Mouse (Mus musculus) kidney, adult 2 months (tissue): ENCODE data around the gene Plekhh1. TPM values are rescaled to one million over a fixed set of nuclear protein-coding genes. Genes with fewer than 3 reads are reported as not detected.
A peak's percentile ranks its signal among the peaks of the same experiment; 100 is the strongest.

Experiments
- DNase-seq: peaks from one replicate; pipeline ENCODE4 v3.0.0; 2021
- H3K27ac ChIP-seq: fragments of 200-500 bp; 2 replicates; pipeline ENCODE4 v1.5.1; 2012; ENCODE audit warnings: low read depth, low read length, control low read depth, inconsistent platforms; ENCODE audit not compliant: insufficient read depth
- H3K27me3 ChIP-seq: fragments of 200-500 bp; replicated peaks from 2 replicates; pipeline ENCODE4 v1.6.1; 2012; ENCODE audit warnings: mild to moderate bottlenecking, moderate library complexity, low read length, inconsistent platforms; ENCODE audit not compliant: control insufficient read depth, insufficient read depth
- H3K36me3 ChIP-seq: fragments of 200-500 bp; 2 replicates; pipeline ENCODE4 v1.6.1; 2012; ENCODE audit warnings: mild to moderate bottlenecking, moderate library complexity, low read length, inconsistent platforms; ENCODE audit not compliant: control insufficient read depth, insufficient read depth
- H3K4me1 ChIP-seq: fragments of 200-500 bp; 2 replicates; pipeline ENCODE4 v1.6.1; 2011; ENCODE audit warnings: low read length; ENCODE audit not compliant: control insufficient read depth, insufficient read depth
- H3K4me3 ChIP-seq: fragments of 200-500 bp; 2 replicates; pipeline ENCODE4 v1.5.1; 2011; ENCODE audit warnings: mild to moderate bottlenecking, low read depth, low read length, control low read depth; ENCODE audit not compliant: insufficient read depth
- CTCF ChIP-seq: fragments of 200-500 bp; conservative IDR thresholded peaks from 2 replicates; pipeline ENCODE4 v1.5.1; 2011; ENCODE audit warnings: low read depth, mild to moderate bottlenecking, control low read depth, low read length, moderate library complexity, mixed read lengths; ENCODE audit not compliant: insufficient read depth, insufficient read length
- POLR2A ChIP-seq: fragments of 200-500 bp; IDR thresholded peaks from one replicate; pipeline ENCODE4 v1.6.1; 2011; ENCODE audit warnings: low read depth, low read length, control low read depth
- WGBS: fragments of 180-500 bp; shearing (Covaris S2); methylation state at CpG from one replicate; pipeline ENCODE4 v1.1.7; 2018; 5-methylcytosine and 5-hydroxymethylcytosine counted together
- polyA plus RNA-seq: library from polyadenylated mRNA; depleted of rRNA; stranded (reverse); fragments of >200 nt; gene quantifications from 2 replicates; pipeline ENCODE4 v1.2.3, GENCODE M21; 2012

The Plekhh1 gene
- polyA plus RNA-seq, 1 experiment, result 9.3 TPM

DNA sequence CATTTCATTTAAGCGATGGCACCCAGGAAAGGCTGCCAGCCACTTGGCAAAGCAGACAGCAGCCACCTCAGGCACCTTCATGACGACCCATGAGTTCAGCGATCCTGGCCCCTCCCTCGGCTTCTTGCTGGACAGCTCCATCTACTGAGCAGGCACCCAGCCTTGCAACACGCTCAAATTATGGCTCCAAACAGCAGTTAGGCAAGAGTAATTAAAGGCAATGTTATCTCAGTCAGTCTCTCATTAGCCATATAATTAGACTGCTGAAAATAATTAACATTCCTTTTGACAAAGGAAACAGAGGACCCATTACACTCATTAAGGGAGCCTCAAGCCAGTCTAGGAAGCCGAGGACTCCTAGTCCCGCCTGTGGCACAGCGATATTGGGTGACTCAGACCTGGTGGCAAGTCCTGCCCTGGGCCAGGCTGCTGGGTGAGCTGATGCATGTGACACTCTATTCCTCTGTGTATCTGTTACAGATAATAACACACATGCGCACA, 41.3 kb upstream of the Plekhh1 start:
- TF ChIP-seq CTCF (no peak), POLR2A (no peak)
- H3K4me1 ChIP-seq, result no peaks in the 10 kb centered on the region; the same call in 1 of the 2 replicates
- 52% methylated on average over 9 of the region's 9 CpGs for WGBS
- no peaks in the 10 kb centered on the region for H3K36me3 ChIP-seq
- H3K4me3 ChIP-seq, result no peak overlapping the region
- no peak overlapping the region for H3K27ac ChIP-seq
- DNase-seq, result no peak
- H3K27me3 ChIP-seq, result no peaks in the 10 kb centered on the region

GRCm38 (mm10) chr12:78996271-78996670, 32.7 kb upstream of the Plekhh1 start:
- DNase-seq, result no peak
- Histone ChIP-seq H3K4me1 (no peaks in the 10 kb centered on the region), H3K27me3 (no peaks in the 10 kb centered on the region), H3K27ac (no peak overlapping the region), H3K36me3 (no peaks in the 10 kb centered on the region), H3K4me3 (no peak overlapping the region)
- 78% methylated on average over 4 of the region's 4 CpGs for WGBS
- no peak for TF ChIP-seq POLR2A
- TF ChIP-seq CTCF, result no peak

DNA sequence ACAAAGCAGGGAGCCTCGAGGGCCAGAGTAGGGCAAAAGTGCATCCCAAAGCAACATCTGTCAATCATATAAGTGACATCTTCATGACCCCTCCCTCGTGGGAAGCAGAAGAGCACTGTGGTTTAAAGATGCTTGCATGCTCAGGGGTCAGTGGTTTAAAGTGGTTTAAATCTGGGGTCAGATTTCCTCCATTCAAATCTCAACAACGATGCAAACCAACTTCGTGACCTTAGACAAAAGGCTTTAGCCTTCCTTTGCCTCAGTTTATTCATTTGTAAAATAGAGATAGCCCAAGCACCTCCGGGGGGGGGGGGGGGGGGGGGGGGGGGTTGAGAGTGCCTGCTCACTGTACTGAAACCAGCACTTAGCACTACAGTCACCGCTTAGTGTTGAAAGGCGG, 32.3 kb upstream of the Plekhh1 start:
- no peak overlapping the region for H3K27ac ChIP-seq
- WGBS, result 44% methylated on average over 7 of the region's 7 CpGs

GRCm38 (mm10) chr12:79002406-79002805, 26.6 kb upstream of the Plekhh1 start:
- Histone ChIP-seq H3K27me3 (no peaks in the 10 kb centered on the region), H3K36me3 (no peaks in the 10 kb centered on the region), H3K4me3 (no peak overlapping the region), H3K4me1 (no peaks in the 10 kb centered on the region), H3K27ac (no peak overlapping the region)
- WGBS, result 83% methylated on average over 5 of the region's 5 CpGs
- no peak for TF ChIP-seq POLR2A
- DNase-seq, result no peak

More for the DNA sequence above, 32.3 kb upstream of the Plekhh1 start:
- Histone ChIP-seq H3K4me3 (no peak overlapping the region), H3K4me1 (no peaks in the 10 kb centered on the region), H3K27me3 (no peaks in the 10 kb centered on the region), H3K36me3 (no peaks in the 10 kb centered on the region)
- TF ChIP-seq POLR2A (no peak), CTCF (no peak)
- no peak for DNase-seq

- TF ChIP-seq POLR2A (no peak), CTCF (no peak)
- 91% methylated on average over 3 of the region's 3 CpGs for WGBS
Measured at GRCm38 (mm10) chr12:79002978-79003377, 26.0 kb upstream of the Plekhh1 start.

GRCm38 (mm10) chr12:79005456-79005855, 23.5 kb upstream of the Plekhh1 start:
- no peak for TF ChIP-seq POLR2A
- no peak for TF ChIP-seq CTCF
- no peaks in the 10 kb centered on the region for H3K4me1 ChIP-seq
- H3K27me3 ChIP-seq, result no peaks in the 10 kb centered on the region
- no peaks in the 10 kb centered on the region for H3K36me3 ChIP-seq
- DNase-seq, result no peak
- H3K4me3 ChIP-seq, result no peak overlapping the region
- WGBS, result 88% methylated on average over 5 of the region's 5 CpGs
- no peak overlapping the region for H3K27ac ChIP-seq

More at GRCm38 (mm10) chr12:79002978-79003377, 26.0 kb upstream of the Plekhh1 start:
- Histone ChIP-seq H3K27me3 (no peaks in the 10 kb centered on the region), H3K36me3 (no peaks in the 10 kb centered on the region), H3K4me1 (no peaks in the 10 kb centered on the region), H3K4me3 (no peak overlapping the region), H3K27ac (no peak overlapping the region)
- no peak for DNase-seq

- H3K27me3 ChIP-seq, result no peaks in the 10 kb centered on the region
- TF ChIP-seq POLR2A (no peak), CTCF (no peak)
- H3K4me3 ChIP-seq, result peak overlapping the region; percentile 65
- WGBS, result 41% methylated on average over 9 of the region's 9 CpGs
- no peak for DNase-seq
- H3K36me3 ChIP-seq, result no peaks in the 10 kb centered on the region
- H3K4me1 ChIP-seq, result no peaks in the 10 kb centered on the region
- H3K27ac ChIP-seq, result no peak overlapping the region
Measured at GRCm38 (mm10) chr12:79006076-79006475, 22.9 kb upstream of the Plekhh1 start.
